23 mouse cellular contexts compared by ENCODE assay signal in the genomic region with DNA sequence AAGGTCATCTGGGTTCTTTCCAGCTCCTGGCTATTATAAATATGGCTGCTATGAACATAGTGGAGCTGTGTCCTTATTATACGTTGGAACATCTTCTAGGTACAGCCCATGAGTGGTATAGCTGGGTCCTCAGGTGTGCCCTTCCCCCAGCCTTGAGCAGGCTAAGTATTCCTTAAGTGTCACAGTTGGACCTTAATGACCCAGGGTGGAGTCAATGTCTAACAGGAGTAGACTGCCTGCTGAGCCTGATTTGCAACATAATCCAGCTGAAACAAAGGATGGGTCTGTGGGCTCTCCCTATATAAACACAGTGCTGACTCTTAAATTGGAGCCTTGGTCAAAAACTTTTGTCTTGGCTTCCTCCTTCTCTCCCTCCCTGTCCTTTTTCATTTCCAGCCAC. TPM values are rescaled to one million over a fixed set of nuclear protein-coding genes. Genes with fewer than 3 reads are reported as not detected.
A peak's percentile ranks its signal among the peaks of the same experiment; 100 is the strongest.
DNase-seq lines count a peak whose midpoint lies in the region; ATAC-seq and TF ChIP-seq lines count a peak whose summit lies in the region.
"Had no signal": no experiment of that assay in that cellular context is flagged by ENCODE, and none has a peak within 500 bp of the region (broad histone marks: within the 10 kb centered on the region; RNA-seq: fewer than 3 reads in every experiment).

No protein-coding gene starts in this region.

- in situ Hi-C loops in ES-E14 (cut with MboI; ENCODE audit: low sequenced_read_pairs in 2 of 2, unreplicated experiment in 2 of 2): no loop called here

- H3K27me3 ChIP-seq in liver, postnatal 0 days (ENCODE audit: insufficient read depth, low read length): no peaks in the 10 kb centered on the region
- H3K27me3 ChIP-seq: embryonic facial prominence, embryonic 12.5 days; embryonic facial prominence, embryonic 15.5 days; forebrain, embryonic 12.5 days; forebrain, embryonic 15.5 days; hindbrain, embryonic 12.5 days; hindbrain, embryonic 15.5 days had no signal

- no peak overlapping the region for H3K9ac ChIP-seq in liver, postnatal 0 days (replicated peaks)
- H3K9ac ChIP-seq in ES-E14 (ENCODE audit: insufficient read depth, low read depth, low read length, poor library complexity, severe bottlenecking): no peak overlapping the region
- H3K9ac ChIP-seq: embryonic facial prominence, embryonic 12.5 days; embryonic facial prominence, embryonic 15.5 days; forebrain, embryonic 12.5 days; forebrain, embryonic 15.5 days; hindbrain, embryonic 12.5 days; hindbrain, embryonic 15.5 days had no signal

- intact Hi-C loops in gastrocnemius, adult 2 months (cut with DNase I): no loop called here

- no peak overlapping the region for H3K4me3 ChIP-seq in liver, postnatal 0 days (ENCODE audit: low read depth, low read length)
- H3K4me3 ChIP-seq in ES-E14 (ENCODE audit: insufficient read depth in 1 of 2, low read depth in 1 of 2, low read length in 2 of 2, poor library complexity in 1 of 2, severe bottlenecking in 1 of 2): no peak overlapping the region
- no peak overlapping the region for H3K4me3 ChIP-seq in gastrocnemius, adult 2 months
- H3K4me3 ChIP-seq: embryonic facial prominence, embryonic 12.5 days; embryonic facial prominence, embryonic 15.5 days; forebrain, embryonic 12.5 days; forebrain, embryonic 15.5 days; hindbrain, embryonic 12.5 days; hindbrain, embryonic 15.5 days had no signal

- peak; percentile 5 for DNase-seq in liver, postnatal 0 days
- DNase-seq in liver (no peak), ES-E14 (ENCODE audit: low read depth, low spot score) (peak; percentile 80), ZHBTc4 (ENCODE audit: low read depth, low spot score) (peak; percentile 94)
- no peak for DNase-seq in gastrocnemius, adult 2 months
- DNase-seq in cerebellum, postnatal 10 days: no peak
- DNase-seq: adrenal gland, adult 2 months; adrenal gland, postnatal 25 days; cerebellum, adult 11-12 months; cerebellum, adult 8-10 months; cerebellum, postnatal 25 days; gastrocnemius, postnatal 10 days; gastrocnemius, postnatal 36 days; kidney, adult 8-10 months had no signal

- no peaks in the 10 kb centered on the region for H3K4me1 ChIP-seq in liver, postnatal 0 days (ENCODE audit: insufficient read depth)
- peaks cover 0 to 4% of the 10 kb centered on the region in 2 experiments; a peak in 2 of 4 replicates for H3K4me1 ChIP-seq in ES-E14 (ENCODE audit: control insufficient read depth in 2 of 2, insufficient read depth in 2 of 2, low read length in 2 of 2, poor library complexity in 1 of 2)
- H3K4me1 ChIP-seq: embryonic facial prominence, embryonic 12.5 days; embryonic facial prominence, embryonic 15.5 days; forebrain, embryonic 12.5 days; forebrain, embryonic 15.5 days; hindbrain, embryonic 12.5 days; hindbrain, embryonic 15.5 days had no signal

- no peaks in the 10 kb centered on the region for H3K36me3 ChIP-seq in liver, postnatal 0 days (replicated peaks; ENCODE audit: insufficient read depth, low read length)
- H3K36me3 ChIP-seq in ES-E14 (ENCODE audit: control insufficient read depth, insufficient read depth, low read length, poor library complexity, severe bottlenecking): no peaks in the 10 kb centered on the region
- H3K36me3 ChIP-seq: embryonic facial prominence, embryonic 12.5 days; embryonic facial prominence, embryonic 15.5 days; forebrain, embryonic 12.5 days; forebrain, embryonic 15.5 days; hindbrain, embryonic 12.5 days; hindbrain, embryonic 15.5 days had no signal

- H3K9me3 ChIP-seq in liver, postnatal 0 days (ENCODE audit: low read length): no peaks in the 10 kb centered on the region
- H3K9me3 ChIP-seq in ES-E14 (ENCODE audit: control insufficient read depth, insufficient read depth, low read depth, low read length): no peaks in the 10 kb centered on the region
- H3K9me3 ChIP-seq: embryonic facial prominence, embryonic 15.5 days; forebrain, embryonic 12.5 days; forebrain, embryonic 15.5 days; hindbrain, embryonic 12.5 days; hindbrain, embryonic 15.5 days had no signal

- no peak for TF ChIP-seq EP300 in liver, postnatal 0 days (IDR thresholded peaks at IDR 0.05; ENCODE audit: low read depth)

- no peak for ATAC-seq in liver, postnatal 0 days
- ATAC-seq: CD4-positive, CD25-positive, alpha-beta regulatory T cell, adult 4 months; forebrain, embryonic 15.5 days; intestine, postnatal 0 days had no signal

- H3K27ac ChIP-seq in liver, postnatal 0 days (ENCODE audit: low read depth): no peak overlapping the region
- no peak overlapping the region for H3K27ac ChIP-seq in ES-E14 (ENCODE audit: insufficient read depth, low read depth, low read length, poor library complexity, severe bottlenecking)
- no peak overlapping the region for H3K27ac ChIP-seq in gastrocnemius, adult 2 months
- H3K27ac ChIP-seq: embryonic facial prominence, embryonic 12.5 days; embryonic facial prominence, embryonic 15.5 days; forebrain, embryonic 12.5 days; forebrain, embryonic 15.5 days; hindbrain, embryonic 12.5 days; hindbrain, embryonic 15.5 days had no signal

- TF ChIP-seq CTCF in liver, postnatal 0 days (IDR thresholded peaks at IDR 0.05; ENCODE audit: low read depth): no peak
- no peak for TF ChIP-seq CTCF in gastrocnemius, adult 2 months (IDR thresholded peaks at IDR 0.05)

- WGBS in liver, postnatal 0 days (ENCODE audit: insufficient replicate concordance): 53% methylated on average over 1 of the region's 1 CpGs

- H3K4me2 ChIP-seq in liver, postnatal 0 days (ENCODE audit: low read depth, low read length): no peak overlapping the region
- H3K4me2 ChIP-seq: embryonic facial prominence, embryonic 12.5 days; embryonic facial prominence, embryonic 15.5 days; forebrain, embryonic 12.5 days; forebrain, embryonic 15.5 days; hindbrain, embryonic 12.5 days; hindbrain, embryonic 15.5 days had no signal

TF ChIP-seq in ES-E14, 5 proteins besides CTCF, POLR2A, EP300 and RAD21:
- TF ChIP-seq ZC3H11A (IDR thresholded peaks at IDR 0.05; ENCODE audit: borderline replicate concordance, low read depth, low read length) (no peak), ZNF384 (IDR thresholded peaks at IDR 0.05; ENCODE audit: low read depth, low read length) (no peak), CHD2 (IDR thresholded peaks at IDR 0.05; ENCODE audit: low read depth, low read length) (peak; percentile 78), MAFK (IDR thresholded peaks at IDR 0.05; ENCODE audit: insufficient read depth, low read depth, low read length) (0 out of 2 replicates have a peak, but pooled peaks have one; percentile 19), HCFC1 (IDR thresholded peaks at IDR 0.05; ENCODE audit: borderline replicate concordance, insufficient read depth, low read length) (no peak)

RNA-seq across cellular contexts. Expression of gene Lbh, which starts 36.3 kb away (rescaled TPM):
- 0.79 and 0.94 TPM in 2 replicates for polyA plus RNA-seq in liver, postnatal 0 days (2015; fragmentation: Nextera tagmentation; extraction: Ambion mirVana)
- total RNA-seq in ES-E14 (2012; rRNA removed): 0.90 and 5.2 TPM in 2 replicates
- 1 to 10 TPM; 5.5 to 8.3 TPM for total RNA-seq in gastrocnemius, adult 2 months (2021)
- total RNA-seq: MEL had no signal

RNA-seq across cellular contexts. Expression of gene Ypel5, which starts 45.6 kb away (rescaled TPM):
- polyA plus RNA-seq in liver, postnatal 0 days (2015; fragmentation: Nextera tagmentation; extraction: Ambion mirVana): 59.4 and 59.7 TPM in 2 replicates
- 12.1 and 20.7 TPM in 2 replicates for total RNA-seq in ES-E14 (2012; rRNA removed)
- 10 to 100 TPM; 25.0 to 28.9 TPM for total RNA-seq in gastrocnemius, adult 2 months (2021)

Comparison
In these comparisons a context has a peak if more than half of its experiments do, and no peak if none do; other contexts are left out.
1. DNase-seq: peak in liver, postnatal 0 days (single experiment), ES-E14 (single experiment) and ZHBTc4 (single experiment); none in liver (single experiment), gastrocnemius, adult 2 months (single experiment) and cerebellum, postnatal 10 days (0 of 2).